Mouse (Mus musculus) hematopoietic stem cell, adult 5-6 weeks (primary cell): ENCODE measurements around the gene Vamp4. TPM values are rescaled to one million over a fixed set of nuclear protein-coding genes. Genes with fewer than 3 reads are reported as not detected.
"Not testable (repeated sequence)": the region's sequence is repeated elsewhere in the genome, so short reads cannot be mapped to it uniquely, and the experiment has no call there.

Experiments used
- ATAC-seq, 2 experiments: fragments of 125-278 bp in 1 of 2; replicated peaks in 1 of 2; 2 replicates each; pipeline ENCODE4 v1.8.0; 2016 to 2017; ENCODE audit warnings: inconsistent platforms in 2 of 2, mild to moderate bottlenecking in 2 of 2, moderate number of reproducible peaks in 2 of 2, low read depth in 1 of 2, moderate TSS enrichment in 1 of 2; ENCODE audit not compliant: low FRiP score in 2 of 2, poor library complexity in 2 of 2, severe bottlenecking in 2 of 2, insufficient read depth in 1 of 2, low TSS enrichment in 1 of 2
- total RNA-seq: library from RNA; stranded (forward); fragments of 172-1452, 232-1000 nt; gene quantifications from 2 replicates; pipeline ENCODE4 v1.2.3, GENCODE M21; 2017

The Vamp4 gene
- total RNA-seq, 1 experiment from 2014 or later: 24.1 TPM

DNA sequence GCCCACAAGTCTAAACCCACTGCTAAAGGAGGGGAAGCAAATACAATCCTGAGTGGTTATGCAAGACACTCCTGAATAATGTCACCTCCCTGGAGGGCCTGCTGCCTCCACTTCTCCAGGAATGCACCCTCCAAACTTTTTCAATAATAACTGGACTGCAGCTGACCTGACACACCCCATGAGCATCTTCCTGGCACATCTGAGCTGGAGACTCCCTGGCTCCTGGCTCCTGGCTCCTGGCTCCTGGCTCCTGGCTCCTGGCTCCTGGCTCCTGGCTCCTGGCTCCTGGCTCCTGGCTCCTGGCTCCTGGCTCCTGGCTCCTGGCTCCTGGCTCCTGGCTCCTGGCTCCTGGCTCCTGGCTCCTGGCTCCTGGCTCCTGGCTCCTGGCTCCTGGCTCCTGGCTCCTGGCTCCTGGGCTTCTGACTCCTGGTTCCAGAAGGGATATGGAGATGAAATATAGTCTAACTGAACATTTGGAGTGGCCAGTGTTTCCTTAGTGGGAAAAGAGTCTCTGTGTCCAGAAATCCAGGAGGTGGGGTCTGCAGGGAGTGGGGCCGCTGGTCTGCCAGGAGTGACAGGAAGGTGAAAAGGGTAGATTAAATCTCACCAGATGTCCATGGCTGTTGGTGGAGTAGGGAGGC lies 65.1 kb downstream of the Vamp4 start:
- ATAC-seq: not testable (repeated sequence)

DNA sequence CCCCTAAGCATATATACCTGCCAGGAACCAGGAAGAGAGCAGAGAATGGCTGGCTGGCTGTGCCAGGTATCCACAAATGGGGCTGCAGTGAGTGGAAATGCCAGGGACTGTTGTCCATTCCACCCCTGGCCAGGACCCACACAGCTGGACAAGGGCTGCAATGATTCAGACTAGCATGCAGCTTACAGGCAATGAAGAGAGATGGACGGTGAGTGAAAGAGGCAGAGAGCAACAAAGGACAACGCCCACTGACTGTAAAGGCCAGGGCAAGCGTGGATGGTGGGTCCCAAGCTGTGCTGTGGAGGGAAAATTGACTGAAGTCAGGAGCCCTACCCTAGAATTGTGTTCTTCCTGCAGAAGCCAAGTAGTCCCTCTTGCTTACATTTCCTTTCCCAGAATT lies 66.2 kb downstream of the Vamp4 start:
- no peak for ATAC-seq

DNA sequence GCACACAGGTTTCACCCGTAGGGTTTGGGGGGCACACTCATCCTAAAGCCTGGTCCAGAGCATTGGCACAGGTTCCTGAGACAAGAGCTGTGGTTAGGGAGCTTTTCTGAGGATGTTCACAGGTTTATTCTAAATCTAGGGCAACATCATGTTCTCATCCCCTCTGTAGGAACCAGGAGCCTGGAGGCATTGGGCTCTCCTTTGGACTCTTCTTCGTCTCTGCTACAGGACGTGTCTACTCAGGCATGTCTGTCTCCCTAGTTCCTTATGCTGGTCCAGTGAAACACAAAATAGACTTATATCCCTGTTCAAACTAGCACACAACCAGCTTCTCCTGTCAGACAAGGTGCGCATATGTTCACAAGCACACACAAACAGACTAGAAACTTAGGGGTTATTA lies 68.2 kb downstream of the Vamp4 start:
- no peak for ATAC-seq

DNA sequence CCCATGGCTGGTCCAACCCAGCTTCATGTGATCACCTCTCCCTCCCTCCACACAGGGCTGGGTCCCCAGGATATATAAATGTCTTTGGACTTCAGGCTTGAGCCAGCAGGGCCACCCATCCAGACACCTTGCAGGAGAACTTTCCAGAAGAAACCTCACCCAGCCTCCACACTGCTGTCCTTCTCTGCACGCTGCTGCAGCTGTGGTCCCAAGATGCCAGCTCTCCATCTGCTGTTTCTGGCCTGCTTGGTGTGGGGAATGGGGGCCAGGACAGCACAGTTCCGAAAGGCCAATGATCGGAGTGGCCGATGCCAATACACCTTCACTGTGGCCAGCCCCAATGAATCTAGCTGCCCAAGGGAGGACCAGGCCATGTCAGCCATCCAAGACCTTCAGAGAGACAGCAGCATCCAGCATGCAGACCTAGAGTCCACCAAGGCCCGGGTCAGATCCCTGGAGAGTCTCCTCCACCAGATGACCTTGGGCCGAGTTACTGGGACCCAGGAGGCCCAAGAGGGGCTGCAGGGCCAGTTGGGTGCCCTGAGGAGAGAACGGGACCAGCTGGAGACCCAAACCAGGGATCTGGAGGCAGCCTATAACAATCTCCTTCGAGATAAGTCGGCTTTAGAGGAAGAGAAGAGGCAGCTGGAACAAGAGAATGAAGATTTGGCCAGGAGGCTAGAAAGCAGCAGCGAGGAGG lies 68.9 kb downstream of the Vamp4 start, which contains the start of gene Myoc:
Myoc (plus strand) TSS at position 105 of the 700 bp plus-strand sequence.
- no peak for ATAC-seq

DNA sequence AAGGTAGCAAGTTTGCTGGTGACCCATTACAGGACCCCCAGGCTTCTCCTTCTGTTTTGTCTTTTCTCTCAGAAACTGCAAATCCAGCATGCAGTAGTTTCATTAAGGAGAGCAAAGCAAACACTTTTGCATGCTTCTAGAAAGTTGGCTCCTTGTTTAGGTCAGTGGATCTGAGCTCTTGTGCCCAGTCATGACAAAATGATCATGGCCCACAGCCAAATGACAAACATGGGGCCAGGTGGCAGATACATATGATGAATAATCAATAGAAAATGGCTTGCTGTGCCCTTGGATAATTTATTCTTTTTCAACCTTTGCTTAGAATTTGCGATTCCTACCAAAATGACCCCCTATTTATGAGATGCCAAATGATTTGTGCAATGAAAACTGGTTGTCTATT lies 69.5 kb downstream of the Vamp4 start:
- no peak for ATAC-seq

DNA sequence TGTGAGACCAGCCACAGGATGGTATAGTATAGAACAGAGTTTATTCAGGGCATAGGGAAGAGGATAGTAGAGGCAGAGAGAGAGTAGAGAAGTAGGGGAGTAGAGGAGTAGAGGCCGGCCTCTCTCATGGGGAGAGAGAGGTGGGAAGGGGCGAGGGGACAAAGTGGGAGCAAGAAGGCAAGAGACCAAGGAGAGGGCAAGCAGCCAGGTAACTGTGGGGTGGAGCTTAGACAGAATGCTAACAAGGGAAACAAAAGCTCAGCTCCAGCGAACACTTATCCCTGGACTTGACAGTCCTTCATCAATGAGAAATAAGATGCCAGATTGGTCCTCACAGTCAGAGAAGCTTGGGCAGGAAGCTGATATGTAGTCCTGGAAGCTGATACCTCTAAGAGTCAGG lies 72.3 kb downstream of the Vamp4 start:
- ATAC-seq: no peak

DNA sequence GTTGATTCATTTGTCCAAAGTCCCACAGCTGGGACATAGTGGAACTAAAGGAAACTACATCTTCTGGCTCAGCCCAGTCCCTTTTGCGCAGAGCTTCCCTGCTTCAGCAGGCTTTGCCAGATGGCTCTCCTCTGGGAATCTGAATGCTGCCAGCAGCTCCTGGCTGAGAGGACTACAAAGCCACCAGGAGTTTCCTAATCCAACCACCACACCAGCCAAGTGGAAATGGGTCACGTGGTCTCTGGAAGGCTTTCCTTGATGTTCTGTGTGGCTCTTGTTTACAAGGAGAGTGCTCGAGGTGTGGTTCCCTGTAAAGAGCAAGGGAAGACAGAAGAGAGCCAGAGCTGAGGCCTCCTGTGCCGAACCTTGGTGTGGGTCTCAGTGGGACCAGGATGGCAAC lies 73.4 kb downstream of the Vamp4 start:
- no peak for ATAC-seq

DNA sequence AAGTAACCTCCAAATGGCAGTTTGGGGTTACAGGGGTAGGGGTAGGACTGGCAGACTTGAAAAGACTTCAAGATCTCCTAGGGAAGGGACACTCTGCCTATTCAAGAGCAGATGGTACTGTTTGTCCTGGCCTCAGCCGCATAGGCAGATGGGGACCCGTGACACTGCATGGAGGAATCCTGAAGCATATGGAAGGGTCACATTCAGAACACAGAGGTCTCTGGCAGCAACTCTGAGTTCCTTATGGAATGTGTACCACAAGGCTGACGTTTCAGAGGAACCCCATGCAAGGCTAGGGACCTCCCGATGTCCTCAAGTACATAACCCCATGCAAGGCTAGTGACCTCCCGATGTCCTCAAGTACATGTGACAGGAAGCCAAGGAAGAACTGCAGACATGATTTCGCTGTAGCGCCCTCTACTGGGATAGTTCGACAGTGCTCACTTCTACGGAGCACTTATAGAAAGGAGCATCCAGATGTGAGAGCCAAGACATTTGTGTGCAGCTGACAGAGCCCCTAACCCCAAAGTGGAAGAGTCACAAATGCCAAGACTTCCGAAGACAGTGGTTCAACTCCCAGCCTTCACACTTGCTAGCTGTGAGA lies 75.9 kb downstream of the Vamp4 start:
- no peak for ATAC-seq

DNA sequence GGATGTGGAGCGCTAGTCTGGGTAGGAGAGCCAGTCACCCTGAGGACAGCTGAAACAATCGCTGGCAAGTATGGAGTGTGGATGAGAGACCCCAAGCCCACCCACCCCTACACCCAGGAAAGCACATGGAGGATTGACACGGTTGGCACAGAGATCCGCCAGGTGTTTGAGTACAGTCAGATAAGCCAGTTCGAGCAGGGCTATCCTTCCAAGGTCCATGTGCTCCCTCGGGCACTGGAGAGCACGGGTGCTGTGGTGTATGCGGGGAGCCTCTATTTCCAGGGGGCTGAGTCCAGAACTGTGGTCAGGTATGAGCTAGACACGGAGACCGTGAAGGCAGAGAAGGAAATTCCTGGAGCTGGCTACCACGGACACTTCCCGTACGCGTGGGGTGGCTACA lies 78.1 kb downstream of the Vamp4 start:
- ATAC-seq: no peak

Other genes starting within 250 kb of the Vamp4 start
- 0.13 TPM in 1 of 2 replicates, not detected in the other for gene Dnm3, start 92.5 kb upstream of the Vamp4 start, total RNA-seq
- 16.9 and 18.9 TPM in 2 replicates for gene Mettl13, start 22.0 kb upstream of the Vamp4 start, total RNA-seq
- not detected in 2 replicates for gene Myoc, start 68.6 kb downstream of the Vamp4 start, total RNA-seq
- gene Myocos, start 87.7 kb downstream of the Vamp4 start, total RNA-seq: not detected in 2 replicates
- gene Prrc2c, start 170.0 kb downstream of the Vamp4 start, total RNA-seq: 181 and 246 TPM in 2 replicates
- gene Fmo4, start 243.5 kb downstream of the Vamp4 start, total RNA-seq: not detected in 2 replicates